Mouse (Mus musculus): ENCODE data around the gene Nek5.

GRCm38 (mm10) chr8:22025241-22025640, 99.6 kb downstream of the Nek5 start:
- TF ChIP-seq HCFC1 (IDR thresholded peaks at IDR 0.05; ENCODE audit: borderline replicate concordance, insufficient read depth, low read length) (no peak), ZNF384 (IDR thresholded peaks at IDR 0.05; ENCODE audit: low read depth, low read length) (no peak)
